Mouse (Mus musculus) megakaryocyte, embryonic 14.5 days (primary cell): ENCODE data around the gene Plppr3.

ENCODE experiments used
- FLI1 ChIP-seq: IDR thresholded peaks from 2 replicates; pipeline ENCODE4 v1.6.1; 2012; ENCODE audit warnings: low read length, inconsistent platforms, mixed read lengths
- GATA1 ChIP-seq: IDR thresholded peaks from 3 replicates; pipeline ENCODE4 v1.6.1; 2012; ENCODE audit warnings: mixed read lengths, low read length, inconsistent platforms, borderline replicate concordance

GRCm38 (mm10) chr10:79834769-79835398 lies 39.5 kb downstream of the Plppr3 start:
- TF ChIP-seq GATA1 (no peak), FLI1 (no peak)
